ENCODE assay signal across 9 mouse cellular contexts in the genomic region with DNA sequence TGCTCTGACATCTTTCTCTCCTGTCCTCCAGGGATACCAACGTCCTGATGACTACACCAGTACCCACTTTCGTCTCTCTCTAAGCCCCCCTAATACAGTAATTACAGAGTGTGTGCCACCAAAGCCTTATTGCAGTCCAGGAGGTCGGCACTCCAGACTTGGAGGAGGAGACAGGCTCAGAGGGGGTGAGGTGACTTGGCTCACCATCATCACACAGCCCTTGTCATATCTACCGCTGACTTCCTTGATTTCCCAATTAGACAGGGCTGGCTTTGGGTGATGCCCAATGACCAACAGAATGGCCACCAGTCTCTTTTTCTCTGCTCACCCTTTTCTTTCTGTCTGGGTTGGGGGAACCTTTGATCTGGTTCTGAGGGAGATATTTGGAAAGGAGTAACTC. TPM values are rescaled to one million over a fixed set of nuclear protein-coding genes. Genes with fewer than 3 reads are reported as not detected.
DNase-seq lines count a peak whose midpoint lies in the region; ATAC-seq and TF ChIP-seq lines count a peak whose summit lies in the region.
"Had no signal": no experiment of that assay in that cellular context is flagged by ENCODE, and none has a peak within 500 bp of the region (broad histone marks: within the 10 kb centered on the region; RNA-seq: fewer than 3 reads in every experiment).

No protein-coding gene starts in this region.

- peak overlapping the region; percentile 75 for H3K4me2 ChIP-seq in heart, embryonic 12.5 days
- peak overlapping the region; percentile 93; the same call in 1 of the 2 replicates for H3K4me2 ChIP-seq in intestine, embryonic 14.5 days (ENCODE audit: low read length)
- peak overlapping the region; percentile 60 for H3K4me2 ChIP-seq in liver, embryonic 15.5 days
- H3K4me2 ChIP-seq in forebrain, embryonic 14.5 days (ENCODE audit: low read length), result no peak overlapping the region

- 72% methylated on average over 4 of the region's 4 CpGs for WGBS in heart, embryonic 12.5 days
- 77% methylated on average over 4 of the region's 4 CpGs for WGBS in heart, adult 2 months
- WGBS in intestine, embryonic 14.5 days, result 84% methylated on average over 4 of the region's 4 CpGs
- WGBS in liver, embryonic 15.5 days (ENCODE audit: insufficient replicate concordance), result 45% methylated on average over 4 of the region's 4 CpGs
- WGBS in forebrain, embryonic 14.5 days, result 83% methylated on average over 4 of the region's 4 CpGs

- no peaks in the 10 kb centered on the region for H3K36me3 ChIP-seq in heart, embryonic 12.5 days
- no peaks in the 10 kb centered on the region for H3K36me3 ChIP-seq in heart, adult 2 months (ENCODE audit: control insufficient read depth, insufficient read depth, low read length)
- no peaks in the 10 kb centered on the region for H3K36me3 ChIP-seq in intestine, embryonic 14.5 days (ENCODE audit: control insufficient read depth, insufficient read depth, low read length)
- H3K36me3 ChIP-seq in liver, embryonic 15.5 days (replicated peaks), result no peaks in the 10 kb centered on the region
- no peaks in the 10 kb centered on the region for H3K36me3 ChIP-seq in forebrain, embryonic 14.5 days (ENCODE audit: control insufficient read depth, insufficient read depth, low read length)
- H3K36me3 ChIP-seq: neural tube, embryonic 12.5 days had no signal

- H3K4me3 ChIP-seq in heart, embryonic 12.5 days, result no peak overlapping the region
- H3K4me3 ChIP-seq in heart, adult 2 months, result no peak overlapping the region
- H3K4me3 ChIP-seq in layer of hippocampus, adult 2 months, result no peak overlapping the region; the same call in 1 of the 2 replicates
- H3K4me3 ChIP-seq in intestine, embryonic 14.5 days (ENCODE audit: low read depth, low read length), result peak overlapping the region; percentile 74; the same call in 1 of the 2 replicates
- peak overlapping the region; percentile 59; the same call in 1 of the 2 replicates for H3K4me3 ChIP-seq in liver, embryonic 15.5 days (replicated peaks)
- no peak overlapping the region for H3K4me3 ChIP-seq in forebrain, embryonic 14.5 days (ENCODE audit: low read depth, low read length)

- H3K9ac ChIP-seq in heart, embryonic 12.5 days, result no peak overlapping the region
- H3K9ac ChIP-seq in heart, adult 2 months (ENCODE audit: low read depth, low read length), result no peak overlapping the region
- H3K9ac ChIP-seq in intestine, embryonic 14.5 days (ENCODE audit: low read length), result no peak overlapping the region
- H3K9ac ChIP-seq in liver, embryonic 15.5 days, result no peak overlapping the region
- H3K9ac ChIP-seq in forebrain, embryonic 14.5 days (ENCODE audit: low read length), result no peak overlapping the region
- H3K9ac ChIP-seq: neural tube, embryonic 12.5 days had no signal

- intact Hi-C loops in heart, adult 2 months (cut with DNase I), result loop anchor here (1.0 kb wide), 1 partner anchor 16 kb away; no protein-coding TSS in a partner anchor

- TF ChIP-seq EP300 in heart, adult 2 months (IDR thresholded peaks at IDR 0.05; ENCODE audit: insufficient read depth, low read depth, low read length), result no peak

- TF ChIP-seq CTCF in heart, adult 2 months (IDR thresholded peaks at IDR 0.05), result no peak
- no peak for TF ChIP-seq CTCF in layer of hippocampus, adult 2 months (conservative IDR thresholded peaks at IDR 0.05)

- H3K9me3 ChIP-seq in heart, embryonic 12.5 days (replicated peaks), result no peaks in the 10 kb centered on the region
- H3K9me3 ChIP-seq in intestine, embryonic 14.5 days (ENCODE audit: control insufficient read depth, low read length), result no peaks in the 10 kb centered on the region
- H3K9me3 ChIP-seq in liver, embryonic 15.5 days (replicated peaks), result no peaks in the 10 kb centered on the region
- no peaks in the 10 kb centered on the region for H3K9me3 ChIP-seq in forebrain, embryonic 14.5 days (replicated peaks; ENCODE audit: control insufficient read depth, low read length)
- H3K9me3 ChIP-seq: neural tube, embryonic 12.5 days had no signal

- no peak overlapping the region for H3K27ac ChIP-seq in heart, embryonic 12.5 days (ENCODE audit: poor library complexity, severe bottlenecking)
- H3K27ac ChIP-seq in heart, adult 2 months, result no peak overlapping the region; the same call in 1 of the 2 replicates
- H3K27ac ChIP-seq in layer of hippocampus, adult 2 months, result peak overlapping the region; percentile 84; the same call in 1 of the 2 replicates
- H3K27ac ChIP-seq in intestine, embryonic 14.5 days (ENCODE audit: low read depth), result no peak overlapping the region
- no peak overlapping the region for H3K27ac ChIP-seq in liver, embryonic 15.5 days (replicated peaks)
- no peak overlapping the region for H3K27ac ChIP-seq in forebrain, embryonic 14.5 days (ENCODE audit: low read depth, low read length)
- H3K27ac ChIP-seq: neural tube, embryonic 12.5 days had no signal

- peaks cover 53% of the 10 kb centered on the region for H3K4me1 ChIP-seq in heart, embryonic 12.5 days (replicated peaks)
- H3K4me1 ChIP-seq in heart, adult 2 months (ENCODE audit: control insufficient read depth, insufficient read depth, low read length), result peaks cover 13% of the 10 kb centered on the region
- peaks cover 43% of the 10 kb centered on the region for H3K4me1 ChIP-seq in intestine, embryonic 14.5 days (replicated peaks; ENCODE audit: control insufficient read depth, insufficient read depth, low read length)
- peaks cover 45% of the 10 kb centered on the region for H3K4me1 ChIP-seq in liver, embryonic 15.5 days (replicated peaks)
- peaks cover 6% of the 10 kb centered on the region for H3K4me1 ChIP-seq in forebrain, embryonic 14.5 days (ENCODE audit: control insufficient read depth, insufficient read depth, low read length)

- H3K79me2 ChIP-seq in heart, adult 2 months (replicated peaks; ENCODE audit: control insufficient read depth, insufficient read depth, low read length), result no peaks in the 10 kb centered on the region

- no peak for DNase-seq in heart, adult 2 months
- no peak for DNase-seq in layer of hippocampus, adult 2 months (ENCODE audit: low spot score in 2 of 2)
- no peak for DNase-seq in layer of hippocampus, postnatal 36 days
- no peak for DNase-seq in intestine, embryonic 14.5 days (ENCODE audit: low spot score)
- no peak for DNase-seq in forebrain, embryonic 14.5 days (ENCODE audit: low spot score)
- no peak for DNase-seq in T-cell, adult 2 months (ENCODE audit: low spot score)

- ATAC-seq in heart, embryonic 12.5 days (ENCODE audit: insufficient number of reproducible peaks, low FRiP score), result no peak
- ATAC-seq in intestine, embryonic 14.5 days (replicated peaks; ENCODE audit: low FRiP score, low TSS enrichment, low read depth), result no peak
- ATAC-seq in liver, embryonic 15.5 days (ENCODE audit: insufficient read depth), result no peak
- no peak for ATAC-seq in forebrain, embryonic 14.5 days

- no peak for TF ChIP-seq POLR2A in heart, adult 2 months (IDR thresholded peaks at IDR 0.05; ENCODE audit: insufficient read depth, low read depth, low read length)

- 0 out of 2 replicates have a peak, but pooled peaks cover 8% of the 10 kb centered on the region for H3K27me3 ChIP-seq in heart, embryonic 12.5 days (replicated peaks)
- no peaks in the 10 kb centered on the region for H3K27me3 ChIP-seq in heart, adult 2 months (ENCODE audit: control insufficient read depth, insufficient read depth, low read length)
- H3K27me3 ChIP-seq in intestine, embryonic 14.5 days (replicated peaks; ENCODE audit: control insufficient read depth, insufficient read depth, low read length), result no peaks in the 10 kb centered on the region
- H3K27me3 ChIP-seq in liver, embryonic 15.5 days, result peaks cover 55% of the 10 kb centered on the region
- peaks cover 31% of the 10 kb centered on the region for H3K27me3 ChIP-seq in forebrain, embryonic 14.5 days (replicated peaks; ENCODE audit: control insufficient read depth, insufficient read depth, low read length)

RNA-seq across cellular contexts. Expression of a gene that starts 1.4 kb away (rescaled TPM):
- 28.3 and 29.6 TPM in 2 replicates for polyA plus RNA-seq in heart, embryonic 12.5 days (2016; fragmentation: Nextera tagmentation; extraction: Ambion mirVana)
- total RNA-seq in heart, adult 2 months (2021), result 1 to 10 TPM; 5.5 to 6.0 TPM
- 9.9 and 13.1 TPM in 2 replicates for polyA plus RNA-seq in heart, adult 2 months (2012; rRNA removed)
- total RNA-seq in layer of hippocampus, adult 2 months (2021), result 1 to 10 TPM; 3.9 to 4.5 TPM
- total RNA-seq in layer of hippocampus, postnatal 36 days (2021), result 1 to 10 TPM; 4.2 TPM
- 42.9 and 45.5 TPM in 2 replicates for polyA plus RNA-seq in intestine, embryonic 14.5 days (2014; fragmentation: Nextera tagmentation; extraction: Ambion mirVana)
- polyA plus RNA-seq in liver, embryonic 15.5 days (2015; fragmentation: Nextera tagmentation; extraction: Ambion mirVana), result 16.2 and 17.6 TPM in 2 replicates
- 6.2 and 6.5 TPM in 2 replicates for polyA plus RNA-seq in forebrain, embryonic 14.5 days (2014; fragmentation: Nextera tagmentation; extraction: Ambion mirVana)

Comparison
In these comparisons a context has a peak if more than half of its experiments do, and no peak if none do; other contexts are left out.
1. H3K4me3 ChIP-seq: peak in intestine, embryonic 14.5 days (single experiment) and liver, embryonic 15.5 days (single experiment); none in heart, embryonic 12.5 days (single experiment), heart, adult 2 months (single experiment), layer of hippocampus, adult 2 months (single experiment) and forebrain, embryonic 14.5 days (single experiment).